8 mouse cellular contexts compared by ENCODE assay signal in the genomic region with DNA sequence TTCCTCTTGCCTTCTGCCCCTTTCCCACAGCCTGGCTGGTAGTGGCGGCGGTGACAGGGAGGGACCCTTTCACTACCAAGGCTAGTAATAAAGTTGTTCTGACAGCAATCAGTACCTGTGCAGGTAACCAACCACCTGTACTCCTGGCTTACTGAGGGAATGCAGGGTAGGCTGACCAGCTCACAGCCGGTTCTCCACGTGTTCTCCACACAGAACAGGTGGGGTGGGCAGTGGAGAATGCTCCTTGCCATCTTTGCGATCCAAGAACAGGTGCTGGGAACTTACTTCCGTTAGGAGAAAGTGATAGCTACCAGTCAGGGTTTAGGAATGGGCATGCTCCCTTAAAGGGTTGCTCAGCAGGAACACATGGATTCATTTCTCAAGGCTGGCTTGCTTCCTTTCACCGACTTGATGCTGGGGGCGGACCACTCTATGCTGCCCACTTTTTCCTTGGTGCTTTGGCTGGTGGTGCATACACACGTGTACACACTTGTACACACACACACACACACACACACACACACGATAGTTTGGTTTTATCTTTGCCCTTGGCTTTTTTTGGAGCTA. TPM values are rescaled to one million over a fixed set of nuclear protein-coding genes. Genes with fewer than 3 reads are reported as not detected.
DNase-seq lines count a peak whose midpoint lies in the region; ATAC-seq and TF ChIP-seq lines count a peak whose summit lies in the region.

No protein-coding gene starts in this region.

- H3K79me2 ChIP-seq in myocyte (ENCODE audit: control insufficient read depth, insufficient read depth), result no peaks in the 10 kb centered on the region

- TF ChIP-seq CTCF in testis, adult 2 months (IDR thresholded peaks at IDR 0.05; ENCODE audit: control insufficient read depth, insufficient read depth, insufficient replicate concordance, low read depth, low read length), result no peak

- TF ChIP-seq POLR2A in testis, adult 2 months (IDR thresholded peaks at IDR 0.05; ENCODE audit: control insufficient read depth, low read depth, low read length), result no peak
- no peak for TF ChIP-seq POLR2A in myocyte (IDR thresholded peaks at IDR 0.05; ENCODE audit: insufficient read length, low read depth)

- H3ac ChIP-seq in myocyte (ENCODE audit: control insufficient read depth, insufficient read length), result peak overlapping the region; percentile 25

- intact Hi-C loops in left cerebral cortex, postnatal 25 days (cut with DNase I), result loop anchor here (2.0 kb wide), 2 partner anchors 28 to 214 kb away; no protein-coding TSS in a partner anchor

- H3K4me2 ChIP-seq in myocyte (ENCODE audit: low read depth), result peak overlapping the region; percentile 87

- peak overlapping the region; percentile 46 for H3K4me3 ChIP-seq in erythroblast, embryonic 14.5 days (replicated peaks)
- peak overlapping the region; percentile 80 for H3K4me3 ChIP-seq in testis, adult 2 months (ENCODE audit: control insufficient read depth, low read depth, low read length)
- peak overlapping the region; percentile 29 for H3K4me3 ChIP-seq in myocyte

- H3K27me3 ChIP-seq in erythroblast, embryonic 14.5 days (ENCODE audit: control insufficient read depth), result peaks cover 38% of the 10 kb centered on the region
- no peaks in the 10 kb centered on the region; the same call in 1 of the 2 replicates for H3K27me3 ChIP-seq in testis, adult 2 months (ENCODE audit: control insufficient read depth, insufficient read depth, low read length)
- H3K27me3 ChIP-seq in myocyte (ENCODE audit: control insufficient read depth, insufficient read depth, insufficient read length), result no peaks in the 10 kb centered on the region

- H3K9me3 ChIP-seq in erythroblast, embryonic 14.5 days (ENCODE audit: control insufficient read depth, low read length), result no peaks in the 10 kb centered on the region

- H3K4me1 ChIP-seq in erythroblast, embryonic 14.5 days (ENCODE audit: control insufficient read depth), result no peaks in the 10 kb centered on the region
- H3K4me1 ChIP-seq in testis, adult 2 months (ENCODE audit: control insufficient read depth, insufficient read depth, low read length), result peaks cover 11% of the 10 kb centered on the region

- peak overlapping the region; percentile 78 for H3K27ac ChIP-seq in testis, adult 2 months (ENCODE audit: control insufficient read depth, insufficient read depth, low read depth, low read length)

- DNase-seq in testis, postnatal 10 days (ENCODE audit: low spot score), result no peak
- peak; percentile 28 to 46 for DNase-seq in left cerebral cortex, postnatal 25 days (ENCODE audit: low spot score in 2 of 2)
- DNase-seq in cerebellum, adult 9-11 months, result no peak
- DNase-seq in kidney, adult 9 months, result no peak

- H3K36me3 ChIP-seq in erythroblast, embryonic 14.5 days (ENCODE audit: control insufficient read depth), result no peaks in the 10 kb centered on the region
- H3K36me3 ChIP-seq in testis, adult 2 months (ENCODE audit: control insufficient read depth, insufficient read depth, low read length), result no peaks in the 10 kb centered on the region
- H3K36me3 ChIP-seq in myocyte (ENCODE audit: control insufficient read depth, insufficient read depth), result no peaks in the 10 kb centered on the region

- no peak for ATAC-seq in erythroblast, adult 5-6 weeks (replicated peaks; ENCODE audit: low FRiP score, poor library complexity, severe bottlenecking)

TF ChIP-seq in myocyte, 11 proteins besides CTCF, POLR2A, EP300 and RAD21:
- no peak for TF ChIP-seq POLR2AphosphoS2 (IDR thresholded peaks at IDR 0.05; ENCODE audit: insufficient read length, low read depth)
- TF ChIP-seq SRF (IDR thresholded peaks at IDR 0.05; ENCODE audit: control insufficient read depth, insufficient read length, low read depth), result peak; percentile 39
- no peak for TF ChIP-seq E2F4 (IDR thresholded peaks at IDR 0.05; ENCODE audit: insufficient read depth)
- no peak for TF ChIP-seq CEBPB (IDR thresholded peaks at IDR 0.05; ENCODE audit: insufficient read depth, poor library complexity, severe bottlenecking)
- TF ChIP-seq MAX (IDR thresholded peaks at IDR 0.05; ENCODE audit: low read depth), result no peak
- peak in 2 of 3 experiments; percentile 55 to 77 for TF ChIP-seq MYOD1 (IDR thresholded peaks at IDR 0.05; ENCODE audit: control insufficient read depth in 1 of 3, insufficient read length in 2 of 3, low read depth in 2 of 3)
- peak; percentile 5 for TF ChIP-seq TCF12 (IDR thresholded peaks at IDR 0.05; ENCODE audit: insufficient read depth, poor library complexity, severe bottlenecking)
- TF ChIP-seq USF1 (IDR thresholded peaks at IDR 0.05; ENCODE audit: low read depth), result no peak
- peak; percentile 3 to 89 (median 48) for TF ChIP-seq MYOG (IDR thresholded peaks at IDR 0.05; ENCODE audit: control insufficient read depth in 1 of 3, insufficient read depth in 1 of 3, insufficient read length in 2 of 3, low read depth in 2 of 3)
- TF ChIP-seq REST (IDR thresholded peaks at IDR 0.05; ENCODE audit: insufficient read depth, insufficient read length), result no peak
- TF ChIP-seq TCF3 (IDR thresholded peaks at IDR 0.05; ENCODE audit: insufficient read length, low read depth), result peak; percentile 55

RNA-seq across cellular contexts. Expression of a gene that starts 0.9 kb away (rescaled TPM):
- 0.02 TPM in 1 of 2 replicates, not detected in the other for polyA plus RNA-seq in erythroblast, embryonic 14.5 days (2012)
- 2.5 TPM in 1 of 2 replicates, not detected in the other for total RNA-seq in erythroblast, adult 5-6 weeks (2015; ENCODE audit: low replicate concordance)
- total RNA-seq in erythroblast, adult 5-6 weeks (2017; ENCODE audit: low replicate concordance), result 0.28 TPM in 1 of 2 replicates, not detected in the other
- 7.0 and 9.3 TPM in 2 replicates for polyA plus RNA-seq in testis, adult 2 months (2012; rRNA removed)
- total RNA-seq in left cerebral cortex, postnatal 25 days (2021), result 100 to 1,000 TPM; 130 to 132 TPM
- polyA plus RNA-seq in myocyte (2012; fragmentation: generic; extraction: Trizol), result 4.8 TPM

Comparison
In these comparisons a context has a peak if more than half of its experiments do, and no peak if none do; other contexts are left out.
1. H3K4me3 ChIP-seq: peak in every context shown above with its lines; median percentile 80 in testis, adult 2 months; 46 in erythroblast, embryonic 14.5 days; 29 in myocyte.
2. DNase-seq: peak in left cerebral cortex, postnatal 25 days (2 of 2); none in testis, postnatal 10 days (single experiment), cerebellum, adult 9-11 months (single experiment) and kidney, adult 9 months (single experiment).